Mouse (Mus musculus): Measurements from ENCODE around the gene Ss18l1.

DNA sequence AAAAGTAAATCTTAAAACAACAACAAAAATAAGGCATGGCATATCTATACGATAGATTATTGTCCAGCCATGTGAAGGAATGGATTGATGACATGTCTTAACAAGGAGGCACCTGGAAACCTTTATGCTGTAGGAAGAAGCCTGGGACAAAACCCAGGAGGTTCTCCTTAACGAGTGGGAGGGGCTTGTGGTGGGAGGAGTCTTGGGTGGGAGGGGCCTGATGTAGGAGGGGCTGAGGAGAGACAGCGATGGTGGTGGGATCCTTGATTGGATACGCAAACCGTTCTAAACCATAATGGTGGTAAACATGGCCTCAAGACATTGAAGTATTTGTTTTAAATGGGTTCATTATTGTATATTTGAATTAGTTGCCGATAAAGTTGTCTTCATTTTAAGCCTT, 30.9 kb upstream of the Ss18l1 start:
- TF ChIP-seq CTCF (IDR thresholded peaks at IDR 0.05; ENCODE audit: low read depth, low read length) (no peak), POLR2A (IDR thresholded peaks at IDR 0.05; ENCODE audit: extremely low read depth, insufficient read depth, low read length) (no peak)

Measured in liver, adult 2 months (tissue).